In genomic region chr13:92696491-92696939, GRCm38 (mm10) we compare ENCODE assay signal across 11 mouse cellular contexts.
DNase-seq lines count a peak whose midpoint lies in the region; ATAC-seq and TF ChIP-seq lines count a peak whose summit lies in the region.
"Had no signal": no experiment of that assay in that cellular context is flagged by ENCODE, and none has a peak within 500 bp of the region (broad histone marks: within the 10 kb centered on the region; RNA-seq: fewer than 3 reads in every experiment).

No protein-coding gene starts in this region.

- peak; percentile 46 for DNase-seq in heart, adult 11 months
- DNase-seq in forebrain, embryonic 14.5 days (ENCODE audit: low spot score): peak; percentile 82
- peak; percentile 59 for DNase-seq in layer of hippocampus, adult 9-10 months (ENCODE audit: low spot score)
- DNase-seq in cerebellum, adult 8-10 months: no peak
- no peak for DNase-seq in cerebellum, adult 2 months
- DNase-seq in adrenal gland, postnatal 10 days: no peak

- TF ChIP-seq POLR2A in cerebellum, adult 2 months (IDR thresholded peaks at IDR 0.05; ENCODE audit: borderline replicate concordance, insufficient read depth, low read length): no peak

- no peak overlapping the region for H3K27ac ChIP-seq in heart, embryonic 12.5 days (ENCODE audit: poor library complexity, severe bottlenecking)
- peak overlapping the region; percentile 40; the same call in 1 of the 2 replicates for H3K27ac ChIP-seq in forebrain, embryonic 14.5 days (ENCODE audit: low read depth, low read length)
- H3K27ac ChIP-seq in neural tube, embryonic 13.5 days (replicated peaks): peak overlapping the region; percentile 39; the same call in 1 of the 2 replicates
- no peak overlapping the region for H3K27ac ChIP-seq in cerebellum, adult 2 months (ENCODE audit: insufficient read depth, low read length)
- H3K27ac ChIP-seq: heart, embryonic 13.5 days; kidney, postnatal 0 days; limb, embryonic 15.5 days had no signal

- TF ChIP-seq CTCF in cerebellum, adult 2 months (IDR thresholded peaks at IDR 0.05; ENCODE audit: borderline replicate concordance, insufficient read depth, low read depth, low read length): no peak

- no peaks in the 10 kb centered on the region for H3K36me3 ChIP-seq in heart, embryonic 12.5 days
- no peaks in the 10 kb centered on the region for H3K36me3 ChIP-seq in forebrain, embryonic 14.5 days (ENCODE audit: control insufficient read depth, insufficient read depth, low read length)
- peaks cover 28% of the 10 kb centered on the region; the same call in 1 of the 2 replicates for H3K36me3 ChIP-seq in neural tube, embryonic 13.5 days

- H3K9me3 ChIP-seq in heart, embryonic 12.5 days (replicated peaks): no peaks in the 10 kb centered on the region
- no peaks in the 10 kb centered on the region for H3K9me3 ChIP-seq in forebrain, embryonic 14.5 days (replicated peaks; ENCODE audit: control insufficient read depth, low read length)
- H3K9me3 ChIP-seq in neural tube, embryonic 13.5 days: no peaks in the 10 kb centered on the region
- H3K9me3 ChIP-seq: heart, embryonic 13.5 days; limb, embryonic 15.5 days had no signal

- 47% methylated on average over 5 of the region's 5 CpGs for WGBS in heart, embryonic 12.5 days
- 3% methylated on average over 5 of the region's 5 CpGs for WGBS in forebrain, embryonic 14.5 days
- WGBS in neural tube, embryonic 13.5 days: 22% methylated on average over 5 of the region's 5 CpGs
- 13% methylated on average over 5 of the region's 5 CpGs for WGBS in cerebellum, adult 2 months

- ATAC-seq in heart, embryonic 12.5 days (ENCODE audit: insufficient number of reproducible peaks, low FRiP score): no peak
- ATAC-seq in forebrain, embryonic 14.5 days: peak; percentile 92
- peak; percentile 87 for ATAC-seq in neural tube, embryonic 13.5 days (ENCODE audit: low read depth)

- H3K9ac ChIP-seq in heart, embryonic 12.5 days: no peak overlapping the region
- no peak overlapping the region for H3K9ac ChIP-seq in forebrain, embryonic 14.5 days (ENCODE audit: low read length)
- H3K9ac ChIP-seq in neural tube, embryonic 13.5 days: no peak overlapping the region
- H3K9ac ChIP-seq: heart, embryonic 13.5 days; limb, embryonic 15.5 days had no signal

- H3K27me3 ChIP-seq in heart, embryonic 12.5 days (replicated peaks): no peaks in the 10 kb centered on the region
- H3K27me3 ChIP-seq in forebrain, embryonic 14.5 days (replicated peaks; ENCODE audit: control insufficient read depth, insufficient read depth, low read length): no peaks in the 10 kb centered on the region
- H3K27me3 ChIP-seq in neural tube, embryonic 13.5 days: no peaks in the 10 kb centered on the region
- H3K27me3 ChIP-seq in cerebellum, adult 2 months (ENCODE audit: control insufficient read depth, insufficient read depth, low read length): no peaks in the 10 kb centered on the region
- H3K27me3 ChIP-seq: heart, embryonic 13.5 days; limb, embryonic 15.5 days had no signal

- H3K4me1 ChIP-seq in heart, embryonic 12.5 days (replicated peaks): peaks cover 11% of the 10 kb centered on the region
- no peaks in the 10 kb centered on the region; the same call in 1 of the 2 replicates for H3K4me1 ChIP-seq in forebrain, embryonic 14.5 days (ENCODE audit: control insufficient read depth, insufficient read depth, low read length)
- H3K4me1 ChIP-seq in neural tube, embryonic 13.5 days (replicated peaks): peaks cover 18% of the 10 kb centered on the region
- H3K4me1 ChIP-seq in cerebellum, adult 2 months (ENCODE audit: control insufficient read depth, insufficient read depth, low read length): no peaks in the 10 kb centered on the region
- H3K4me1 ChIP-seq: limb, embryonic 15.5 days had no signal

- H3K4me3 ChIP-seq in heart, embryonic 12.5 days: no peak overlapping the region
- H3K4me3 ChIP-seq in forebrain, embryonic 14.5 days (ENCODE audit: low read depth, low read length): no peak overlapping the region
- H3K4me3 ChIP-seq in neural tube, embryonic 13.5 days: no peak overlapping the region
- no peak overlapping the region for H3K4me3 ChIP-seq in cerebellum, adult 2 months (replicated peaks; ENCODE audit: insufficient read depth, low read depth, low read length)
- H3K4me3 ChIP-seq: heart, embryonic 13.5 days; limb, embryonic 15.5 days had no signal

- H3K4me2 ChIP-seq in heart, embryonic 12.5 days: no peak overlapping the region
- no peak overlapping the region for H3K4me2 ChIP-seq in forebrain, embryonic 14.5 days (ENCODE audit: low read length)
- no peak overlapping the region for H3K4me2 ChIP-seq in neural tube, embryonic 13.5 days
- H3K4me2 ChIP-seq: heart, embryonic 13.5 days; limb, embryonic 15.5 days had no signal

Comparison
In these comparisons a context has a peak if more than half of its experiments do, and no peak if none do; other contexts are left out.
1. DNase-seq: peak in heart, adult 11 months (single experiment), forebrain, embryonic 14.5 days (single experiment) and layer of hippocampus, adult 9-10 months (single experiment); none in cerebellum, adult 8-10 months (single experiment), cerebellum, adult 2 months (0 of 2) and adrenal gland, postnatal 10 days (single experiment).
2. H3K27ac ChIP-seq: peak in forebrain, embryonic 14.5 days (single experiment) and neural tube, embryonic 13.5 days (single experiment); none in heart, embryonic 12.5 days (single experiment) and cerebellum, adult 2 months (single experiment).